Mouse (Mus musculus): ENCODE results near the gene Npl. TPM values are rescaled to one million over a fixed set of nuclear protein-coding genes. Genes with fewer than 3 reads are reported as not detected.

The Npl gene
- total RNA-seq (2015; ENCODE audit: low replicate concordance) (4.8 and 6.1 TPM in 2 replicates), total RNA-seq (2017; ENCODE audit: low replicate concordance) (1.2 and 1.8 TPM in 2 replicates)

DNA sequence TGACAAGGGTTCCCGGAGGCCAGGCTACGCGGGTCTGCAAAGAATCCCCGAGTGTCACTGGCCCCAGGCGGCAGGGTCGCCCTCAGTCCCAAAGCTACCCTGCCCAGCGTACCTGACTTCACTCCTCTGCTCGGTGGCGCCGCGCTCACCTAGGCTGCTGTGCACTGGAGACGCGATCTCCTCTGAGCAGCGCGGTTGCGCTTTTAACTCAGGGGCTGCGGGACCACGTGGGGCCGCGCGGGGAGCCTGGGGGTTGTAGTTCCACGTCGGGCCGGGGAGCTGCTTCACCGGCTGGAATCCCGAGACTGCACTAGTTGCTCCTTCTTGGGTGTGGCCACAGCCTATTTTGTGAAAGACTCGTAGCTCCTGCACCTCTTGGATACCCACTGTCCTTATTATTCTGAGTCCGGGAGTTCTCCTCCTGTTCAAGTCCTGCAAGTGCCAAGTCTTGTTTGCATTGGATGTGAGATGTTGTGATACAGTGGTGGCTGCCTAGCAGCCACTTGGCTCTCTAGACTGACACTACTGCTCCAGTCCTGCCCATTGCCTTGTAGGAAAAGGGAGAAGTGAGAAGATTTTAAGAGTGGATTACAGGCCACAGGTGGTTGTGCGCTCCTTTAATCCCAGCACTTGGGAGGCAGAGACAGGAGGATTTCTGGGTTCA, at the start of gene Npl:
Gene Npl, minus strand, starts transcription at position 510 of the 664 bp plus-strand sequence.
- ATAC-seq (replicated peaks; ENCODE audit: low FRiP score, poor library complexity, severe bottlenecking) = peak; percentile 25; the same call in 1 of the 2 replicates

DNA sequence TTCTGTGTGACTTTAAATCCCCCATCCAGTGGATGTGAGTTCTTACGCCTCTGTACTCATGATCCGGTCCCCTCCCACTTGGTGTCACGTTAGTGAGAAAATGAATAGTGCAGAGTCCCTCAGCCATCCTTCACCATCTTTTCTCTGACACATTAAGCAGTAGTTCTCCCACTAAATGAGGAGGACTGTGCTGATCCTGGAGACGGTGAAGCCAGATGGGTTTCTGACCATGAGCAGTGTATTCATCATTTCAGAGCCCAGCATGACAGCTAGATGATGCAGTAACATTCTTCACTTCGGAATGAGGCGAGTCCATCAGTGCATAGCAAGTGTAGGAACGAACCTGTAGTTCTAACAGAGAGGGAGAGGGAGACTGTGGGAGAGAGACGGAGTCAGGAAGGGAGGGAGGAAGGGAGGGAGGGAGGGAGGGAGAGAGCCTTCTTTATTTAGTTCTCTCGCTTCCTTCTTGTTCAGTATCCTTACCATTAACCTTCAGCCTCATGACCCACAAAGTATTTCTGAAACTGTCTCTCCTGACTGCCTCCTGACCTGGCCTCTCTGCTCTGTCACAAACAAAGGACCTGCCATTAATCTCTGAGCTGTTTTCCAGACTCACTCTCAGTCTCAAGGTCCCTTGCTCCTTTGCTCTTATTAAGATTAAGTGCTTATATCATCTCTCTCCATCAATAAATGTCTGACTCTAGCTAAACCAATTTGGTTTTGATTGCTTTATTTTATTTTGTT, 49.6 kb upstream of the Npl start:
- no peak for ATAC-seq (replicated peaks; ENCODE audit: low FRiP score, poor library complexity, severe bottlenecking)

DNA sequence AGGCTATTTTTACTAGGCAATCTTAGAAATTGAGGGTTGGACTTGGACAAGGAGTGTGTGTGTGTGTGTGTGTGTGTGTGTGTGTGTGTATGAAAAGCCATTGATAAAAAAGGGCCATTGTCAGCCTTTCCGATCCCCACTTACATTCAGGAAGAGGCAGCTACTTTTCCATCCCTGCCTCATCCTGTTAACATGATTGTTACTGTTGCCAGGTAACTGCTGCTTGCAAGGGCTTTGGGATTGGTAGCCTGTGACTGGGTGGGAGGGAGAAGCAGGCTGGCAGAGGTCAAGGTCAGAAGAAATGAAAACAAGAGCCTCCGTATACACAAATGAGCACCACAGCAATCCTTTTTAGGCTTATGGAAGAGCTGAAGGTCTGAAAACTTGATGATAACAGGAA, 48.9 kb upstream of the Npl start:
- ATAC-seq (replicated peaks; ENCODE audit: low FRiP score, poor library complexity, severe bottlenecking) = no peak

DNA sequence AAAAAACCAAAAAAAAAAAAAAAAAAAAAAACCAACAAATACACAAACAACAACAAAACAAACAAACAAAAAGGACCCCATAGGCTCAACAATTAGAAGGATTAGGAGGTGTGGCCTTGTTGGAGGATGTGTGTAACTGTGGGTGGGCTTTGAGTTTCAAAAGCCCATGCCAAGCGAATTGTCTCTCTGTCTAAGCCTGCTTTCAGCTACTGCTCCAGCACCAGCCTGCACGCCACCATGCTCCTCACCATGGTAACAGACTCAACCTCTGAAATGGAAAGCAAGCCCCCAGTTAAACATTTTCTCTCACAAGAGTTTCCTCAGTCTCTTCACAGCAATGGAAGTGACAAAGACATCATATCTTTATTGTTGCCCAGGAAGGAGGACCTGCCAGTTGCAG, 43.8 kb upstream of the Npl start:
- no peak for ATAC-seq (replicated peaks; ENCODE audit: low FRiP score, poor library complexity, severe bottlenecking)

GRCm38 (mm10) chr1:153590176-153590734, 40.4 kb upstream of the Npl start:
- no peak for ATAC-seq (replicated peaks; ENCODE audit: low FRiP score, poor library complexity, severe bottlenecking)

DNA sequence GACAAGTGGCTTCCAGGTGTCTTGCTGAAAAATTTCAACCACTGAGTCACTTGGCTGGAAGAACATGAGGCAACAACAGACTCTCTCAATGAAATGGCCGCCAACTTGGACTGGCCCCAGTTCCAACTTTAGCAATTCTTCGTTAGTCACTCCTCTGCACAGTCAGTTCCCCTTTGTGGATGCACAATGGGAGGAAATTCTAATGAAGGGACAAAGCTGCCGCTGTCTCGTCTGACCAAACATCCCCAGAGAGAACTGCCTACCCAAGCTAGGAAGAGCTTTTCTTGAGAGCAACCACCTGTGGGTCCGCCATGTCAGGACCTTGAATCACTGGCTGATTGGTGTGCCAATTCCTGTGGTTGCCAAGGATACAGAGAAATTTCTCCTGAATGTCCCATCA, 38.1 kb upstream of the Npl start:
- ATAC-seq (replicated peaks; ENCODE audit: low FRiP score, poor library complexity, severe bottlenecking) = no peak

DNA sequence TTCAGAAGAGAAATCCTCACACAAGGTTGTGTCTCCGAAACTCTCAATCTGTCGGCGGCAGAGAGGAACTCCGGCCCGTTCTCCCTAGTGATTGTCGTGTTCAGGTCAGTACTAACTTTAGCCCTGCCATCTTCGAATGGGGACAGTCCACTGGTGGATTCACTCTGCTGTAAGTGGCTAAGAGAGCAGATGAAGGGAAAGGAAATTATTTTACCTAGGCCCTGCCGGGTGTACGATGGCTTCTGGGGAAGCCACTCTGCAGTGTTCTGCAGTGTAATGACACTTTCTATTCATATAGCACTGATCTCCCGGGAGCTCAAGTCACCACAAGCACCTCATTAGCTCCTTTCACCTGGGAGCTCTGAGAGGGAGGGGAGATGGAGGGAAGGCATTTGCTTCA, 37.0 kb upstream of the Npl start:
- no peak for ATAC-seq (replicated peaks; ENCODE audit: low FRiP score, poor library complexity, severe bottlenecking)

DNA sequence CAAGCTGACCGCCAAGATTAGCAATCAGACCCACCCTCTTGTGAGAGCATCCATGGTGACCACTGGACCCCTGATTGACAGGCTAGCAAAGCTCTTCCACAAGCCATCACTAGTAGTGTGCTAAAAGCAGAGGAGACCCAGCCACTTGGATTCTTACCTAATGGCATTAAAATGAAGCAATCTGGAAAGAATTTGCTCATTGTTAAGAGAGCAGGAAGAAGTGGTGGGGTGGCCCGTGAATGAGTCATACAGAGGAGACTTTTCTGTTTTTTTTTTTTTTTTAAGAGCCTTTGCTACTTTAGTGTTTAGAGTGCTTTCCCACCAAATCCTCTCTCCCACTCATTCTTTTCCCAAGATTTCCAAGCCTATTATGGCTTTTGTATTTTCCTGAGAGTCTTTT, 35.9 kb upstream of the Npl start:
- ATAC-seq (replicated peaks; ENCODE audit: low FRiP score, poor library complexity, severe bottlenecking) = no peak

GRCm38 (mm10) chr1:153583189-153583588, 33.3 kb upstream of the Npl start:
- no peak for ATAC-seq (replicated peaks; ENCODE audit: low FRiP score, poor library complexity, severe bottlenecking)

- no peak for ATAC-seq (replicated peaks; ENCODE audit: low FRiP score, poor library complexity, severe bottlenecking)
Measured at GRCm38 (mm10) chr1:153574730-153575129, 24.9 kb upstream of the Npl start.

- ATAC-seq (replicated peaks; ENCODE audit: low FRiP score, poor library complexity, severe bottlenecking) = no peak
Measured at GRCm38 (mm10) chr1:153572271-153573043, 22.6 kb upstream of the Npl start.

- no peak for ATAC-seq (replicated peaks; ENCODE audit: low FRiP score, poor library complexity, severe bottlenecking)
Measured at GRCm38 (mm10) chr1:153565701-153566100, 15.9 kb upstream of the Npl start.

DNA sequence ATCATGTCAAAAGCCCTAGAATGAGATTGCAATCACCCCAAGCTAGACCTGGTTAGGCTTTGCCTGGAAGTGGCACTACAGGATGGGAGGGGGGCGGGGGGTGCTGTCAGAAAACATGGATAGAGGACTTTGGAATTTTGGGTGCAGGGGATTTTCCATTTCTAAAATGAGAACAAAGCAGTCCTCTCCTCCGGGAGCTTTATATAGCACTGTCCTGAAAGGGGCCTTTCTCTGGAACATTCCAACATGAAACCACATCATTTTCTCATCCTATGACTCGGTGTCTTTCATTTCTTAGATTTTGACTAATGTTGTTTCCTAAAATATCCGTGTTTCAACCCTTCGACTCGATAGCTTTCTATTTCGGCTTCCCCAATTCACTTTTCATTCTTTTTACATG, 14.9 kb upstream of the Npl start:
- no peak for ATAC-seq (replicated peaks; ENCODE audit: low FRiP score, poor library complexity, severe bottlenecking)

GRCm38 (mm10) chr1:153563675-153564074, 13.8 kb upstream of the Npl start:
- no peak for ATAC-seq (replicated peaks; ENCODE audit: low FRiP score, poor library complexity, severe bottlenecking)

- no peak for ATAC-seq (replicated peaks; ENCODE audit: low FRiP score, poor library complexity, severe bottlenecking)
Measured at GRCm38 (mm10) chr1:153560805-153561204, 11.0 kb upstream of the Npl start.

DNA sequence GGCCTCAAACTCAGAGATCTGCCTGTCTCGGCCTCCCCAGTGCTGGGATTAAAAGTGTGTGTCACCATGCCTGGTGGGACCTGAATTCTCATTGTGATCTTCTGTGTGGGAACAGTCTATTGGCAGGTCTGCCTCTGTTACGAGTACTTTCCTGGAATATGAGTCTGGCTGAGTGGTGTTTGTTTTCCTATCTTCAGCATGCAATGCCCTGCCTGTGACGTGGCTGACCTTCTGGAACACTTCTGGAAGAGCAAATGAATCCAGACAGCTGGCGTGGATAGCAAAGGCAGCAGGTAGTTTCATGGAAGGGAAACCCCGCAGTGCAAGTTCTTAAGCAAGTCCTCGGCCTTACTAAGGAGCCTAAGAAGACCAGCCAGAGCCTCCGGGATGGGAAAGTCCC, 9.9 kb upstream of the Npl start:
- no peak for ATAC-seq (replicated peaks; ENCODE audit: low FRiP score, poor library complexity, severe bottlenecking)

DNA sequence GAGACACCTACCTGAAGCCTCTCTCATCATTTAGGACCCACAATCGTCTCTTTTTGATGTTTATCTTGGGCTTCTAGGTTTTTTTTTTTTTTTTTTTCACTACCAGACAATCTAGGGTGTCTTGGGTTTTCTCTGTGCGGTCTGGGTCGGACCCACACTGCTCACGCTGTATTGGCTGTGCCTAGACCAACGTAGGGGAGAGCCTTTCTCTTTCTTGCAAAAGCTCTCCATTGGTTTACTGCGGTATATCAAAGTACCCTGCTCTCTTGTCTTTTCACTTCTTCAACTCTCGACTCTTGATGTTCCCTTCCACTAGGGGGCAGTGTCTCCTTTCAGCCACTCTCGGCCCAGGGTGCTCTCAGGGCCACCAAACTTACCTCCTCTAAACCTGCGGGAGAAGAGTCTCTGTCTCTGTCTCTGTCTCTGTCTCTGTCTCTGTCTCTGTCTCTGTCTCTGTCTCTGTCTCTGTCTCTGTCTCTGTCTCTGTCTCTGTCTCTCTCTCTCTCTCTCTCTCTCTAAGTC, 9.3 kb upstream of the Npl start:
- peak; percentile 68; the same call in 1 of the 2 replicates for ATAC-seq (replicated peaks; ENCODE audit: low FRiP score, poor library complexity, severe bottlenecking)

GRCm38 (mm10) chr1:153556896-153557295, 7.1 kb upstream of the Npl start:
- peak; percentile 70 for ATAC-seq (replicated peaks; ENCODE audit: low FRiP score, poor library complexity, severe bottlenecking)

- no peak for ATAC-seq (replicated peaks; ENCODE audit: low FRiP score, poor library complexity, severe bottlenecking)
Measured at GRCm38 (mm10) chr1:153556202-153556601, 6.4 kb upstream of the Npl start.

DNA sequence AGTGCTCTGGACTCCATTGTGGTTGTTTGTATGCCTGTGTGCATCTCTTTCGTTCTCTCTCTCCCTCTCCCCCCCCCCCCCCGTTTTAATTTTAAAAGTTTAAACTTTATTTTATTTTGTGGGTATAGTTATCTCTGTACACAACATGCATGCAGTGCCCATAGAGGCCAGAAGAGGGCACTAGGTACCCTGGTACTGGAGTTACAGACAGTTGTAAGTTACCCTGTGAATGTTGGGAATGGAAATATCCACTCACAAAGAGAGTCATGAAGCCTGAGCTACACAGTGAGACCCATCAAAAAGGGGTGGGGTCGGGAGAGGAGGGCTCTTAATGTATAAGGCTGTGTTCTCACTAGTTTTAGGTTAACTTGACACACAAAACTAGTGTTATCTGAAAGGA, 969 bp upstream of the Npl start:
- peak; percentile 67; the same call in 1 of the 2 replicates for ATAC-seq (replicated peaks; ENCODE audit: low FRiP score, poor library complexity, severe bottlenecking)
